Mouse (Mus musculus) neural tube, embryonic 14.5 days (tissue): ENCODE data around the gene Rpp25l. TPM values are rescaled to one million over a fixed set of nuclear protein-coding genes. Genes with fewer than 3 reads are reported as not detected.
"Not testable (repeated sequence)": the region's sequence is repeated elsewhere in the genome, so short reads cannot be mapped to it uniquely, and the experiment has no call there.

ENCODE experiments used
- ATAC-seq: fragments of 200-750 bp; cut with Nextera tagmentation; 2 replicates; pipeline ENCODE4 v1.8.0; 2017; ENCODE audit warnings: low read depth, mild to moderate bottlenecking, moderate TSS enrichment, moderate library complexity
- H3K27ac ChIP-seq: fragments of 300-500 bp; sonication (generic); 2 replicates; pipeline ENCODE4 v1.5.1; 2014; ENCODE audit warnings: low read depth, mild to moderate bottlenecking, control low read depth, low read length, moderate library complexity, mixed read lengths
- H3K27me3 ChIP-seq: fragments of 300-500 bp; sonication (generic); 2 replicates; pipeline ENCODE4 v1.6.1; 2014; ENCODE audit warnings: low read length; ENCODE audit not compliant: control insufficient read depth, insufficient read depth
- H3K36me3 ChIP-seq: fragments of 300-500 bp; sonication (generic); 2 replicates; pipeline ENCODE4 v1.6.1; 2014; ENCODE audit warnings: low read length, mixed read lengths; ENCODE audit not compliant: control insufficient read depth, insufficient read depth
- H3K4me1 ChIP-seq: fragments of 300-500 bp; sonication (generic); 2 replicates; pipeline ENCODE4 v1.6.1; 2014; ENCODE audit warnings: low read length; ENCODE audit not compliant: control insufficient read depth, insufficient read depth
- H3K4me2 ChIP-seq: fragments of 300-500 bp; sonication (generic); 2 replicates; pipeline ENCODE4 v1.6.1; 2014; ENCODE audit warnings: mild to moderate bottlenecking, low read depth, low read length, control low read depth
- H3K4me3 ChIP-seq: fragments of 300-500 bp; sonication (generic); 2 replicates; pipeline ENCODE4 v1.5.1; 2014; ENCODE audit warnings: low read depth, low read length, control low read depth, mixed read lengths
- H3K9ac ChIP-seq: fragments of 300-500 bp; sonication (generic); replicated peaks from 2 replicates; pipeline ENCODE4 v1.6.1; 2014; ENCODE audit warnings: low read depth, mild to moderate bottlenecking, control low read depth, low read length, mixed read lengths
- H3K9me3 ChIP-seq: fragments of 300-500 bp; sonication (generic); 2 replicates; pipeline ENCODE4 v1.6.1; 2016; ENCODE audit warnings: low read length; ENCODE audit not compliant: control insufficient read depth
- WGBS: fragments of 180-500 bp; shearing (Covaris S2); extraction: QIAGEN DNeasy Blood & Tissue Kit; methylation state at CpG from one replicate; pipeline ENCODE4 v1.1.7; 2014; 5-methylcytosine and 5-hydroxymethylcytosine counted together
- polyA plus RNA-seq: library from polyadenylated mRNA; unstranded; fragments of >200 nt; fragmentation: Nextera tagmentation; extraction: Ambion mirVana; gene quantifications from 2 replicates; pipeline ENCODE4 v1.2.1, GENCODE M21; 2014

The Rpp25l gene
- polyA plus RNA-seq, 1 experiment from 2014 or later = 61.3 TPM

GRCm38 (mm10) chr4:41705922-41706754, 7.2 kb downstream of the Rpp25l start:
- peak overlapping the region; percentile 19; the same call in 1 of the 2 replicates for H3K4me2 ChIP-seq
- no peak overlapping the region for H3K9ac ChIP-seq
- no peak for ATAC-seq
- H3K36me3 ChIP-seq = no peaks in the 10 kb centered on the region
- peaks cover 15% of the 10 kb centered on the region for H3K4me1 ChIP-seq
- H3K27ac ChIP-seq = peak overlapping the region; percentile 1; the same call in 1 of the 2 replicates
- no peaks in the 10 kb centered on the region for H3K27me3 ChIP-seq
- H3K9me3 ChIP-seq = no peaks in the 10 kb centered on the region
- WGBS = 57% methylated on average over 19 of the region's 19 CpGs
- H3K4me3 ChIP-seq = no peak overlapping the region

- no peak overlapping the region for H3K4me2 ChIP-seq
- WGBS = 7% methylated on average over 5 of the region's 5 CpGs
Observed at GRCm38 (mm10) chr4:41704651-41705050, 8.7 kb downstream of the Rpp25l start.

GRCm38 (mm10) chr4:41702226-41702625, 11.1 kb downstream of the Rpp25l start:
- 72% methylated on average over 2 of the region's 2 CpGs for WGBS
- not testable (repeated sequence) for H3K4me2 ChIP-seq, H3K9ac ChIP-seq, H3K27ac ChIP-seq, H3K9me3 ChIP-seq, H3K4me3 ChIP-seq, ATAC-seq, H3K27me3 ChIP-seq, H3K36me3 ChIP-seq
- peaks cover 12% of the 10 kb centered on the region for H3K4me1 ChIP-seq

More at GRCm38 (mm10) chr4:41704651-41705050, 8.7 kb downstream of the Rpp25l start:
- Histone ChIP-seq H3K9ac (no peak overlapping the region), H3K4me1 (peaks cover 15% of the 10 kb centered on the region), H3K9me3 (no peaks in the 10 kb centered on the region), H3K27ac (no peak overlapping the region), H3K4me3 (no peak overlapping the region), H3K36me3 (no peaks in the 10 kb centered on the region), H3K27me3 (no peaks in the 10 kb centered on the region)
- no peak for ATAC-seq

DNA sequence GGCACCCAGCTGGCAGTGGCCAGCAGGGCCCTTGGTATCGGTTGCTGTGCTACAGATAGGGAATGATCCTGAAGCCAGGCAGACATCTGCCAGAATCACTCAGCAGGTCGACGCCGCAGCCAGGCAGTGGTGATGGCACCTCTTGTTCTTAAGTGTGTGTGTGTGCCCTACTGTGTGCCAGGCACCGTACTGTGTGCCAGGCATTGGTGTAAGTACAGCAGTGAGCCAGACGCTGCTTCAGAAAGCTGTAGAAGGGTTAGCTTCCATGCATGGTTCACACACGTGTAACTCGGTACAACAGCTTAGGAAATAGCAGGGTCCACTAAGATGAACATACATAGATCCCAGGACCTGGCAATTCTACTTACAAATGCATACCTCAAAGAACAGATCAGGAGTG, 13.1 kb downstream of the Rpp25l start:
- not testable (repeated sequence) for H3K27me3 ChIP-seq

GRCm38 (mm10) chr4:41699783-41700182, 13.6 kb downstream of the Rpp25l start, which contains the start of gene Il11ra1:
Gene Il11ra1, plus strand, starts transcription at chr4:41699989.
- H3K27ac ChIP-seq, H3K27me3 ChIP-seq, H3K9ac ChIP-seq, ATAC-seq, H3K4me2 ChIP-seq, H3K9me3 ChIP-seq, H3K36me3 ChIP-seq, H3K4me3 ChIP-seq, H3K4me1 ChIP-seq: not testable (repeated sequence)
- 84% methylated on average over 8 of the region's 10 CpGs for WGBS

More for the DNA sequence above, 13.1 kb downstream of the Rpp25l start:
- H3K27ac ChIP-seq, H3K36me3 ChIP-seq, H3K4me1 ChIP-seq, H3K9me3 ChIP-seq, H3K4me3 ChIP-seq, H3K4me2 ChIP-seq, H3K9ac ChIP-seq, ATAC-seq: not testable (repeated sequence)
- WGBS = 84% methylated on average over 2 of the region's 8 CpGs

DNA sequence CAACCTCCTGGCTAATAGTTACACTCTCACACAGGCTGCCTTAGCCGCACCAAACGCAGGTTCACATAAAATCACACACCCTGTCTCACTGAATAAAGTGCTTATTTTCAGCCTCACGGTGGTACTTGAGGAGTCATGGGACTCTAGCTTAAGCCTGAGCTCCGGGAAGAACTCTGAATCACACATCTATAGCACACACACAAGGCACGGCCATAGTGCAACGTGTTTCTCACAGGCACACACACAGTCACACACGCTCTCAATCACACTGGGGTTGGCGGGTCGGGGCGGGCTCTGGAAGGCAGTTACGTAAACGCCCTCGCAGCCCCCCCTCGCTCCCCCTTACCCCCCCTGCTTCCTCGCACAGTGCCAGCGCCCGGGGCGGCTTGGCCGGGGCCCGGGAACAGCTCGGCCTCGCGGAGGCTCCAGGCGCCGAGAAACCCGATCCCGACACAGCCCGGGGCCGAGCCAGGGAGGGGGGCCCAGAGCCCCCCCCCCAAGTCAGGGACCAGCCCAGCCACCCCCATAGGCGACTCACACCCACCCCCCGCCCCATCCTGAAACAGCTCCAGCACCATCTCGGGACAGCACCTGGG, 14.8 kb downstream of the Rpp25l start:
- 5% methylated on average over 19 of the region's 32 CpGs for WGBS
- H3K36me3 ChIP-seq, H3K9me3 ChIP-seq, H3K27me3 ChIP-seq, H3K4me2 ChIP-seq, H3K9ac ChIP-seq, H3K4me3 ChIP-seq, H3K27ac ChIP-seq, ATAC-seq, H3K4me1 ChIP-seq: not testable (repeated sequence)

GRCm38 (mm10) chr4:41696930-41697841, 16.1 kb downstream of the Rpp25l start, which contains the start of gene Cntfr:
Gene Cntfr, minus strand, starts transcription at chr4:41697089.
- H3K9me3 ChIP-seq, H3K27me3 ChIP-seq, H3K9ac ChIP-seq, H3K27ac ChIP-seq, ATAC-seq, H3K36me3 ChIP-seq, H3K4me1 ChIP-seq, H3K4me3 ChIP-seq: not testable (repeated sequence)
- 14% methylated on average over 33 of the region's 40 CpGs for WGBS
- H3K4me2 ChIP-seq = peak within 1 kb of the TSS; percentile 26; the same call in 1 of the 2 replicates

- not testable (repeated sequence) for ATAC-seq, H3K4me1 ChIP-seq, H3K9me3 ChIP-seq, H3K4me3 ChIP-seq, H3K27ac ChIP-seq, H3K36me3 ChIP-seq, H3K9ac ChIP-seq, H3K4me2 ChIP-seq, H3K27me3 ChIP-seq
- 4% methylated on average over 8 of the region's 15 CpGs for WGBS
Observed at GRCm38 (mm10) chr4:41696452-41696851, 16.9 kb downstream of the Rpp25l start.
